Mouse (Mus musculus) right cerebral cortex, postnatal 14 days (tissue): ENCODE measurements around the gene Cmtm5.

Experiments used
- DNase-seq: peaks from one replicate; pipeline ENCODE4 v3.0.0; 2022

Cmtm5 gene

DNA sequence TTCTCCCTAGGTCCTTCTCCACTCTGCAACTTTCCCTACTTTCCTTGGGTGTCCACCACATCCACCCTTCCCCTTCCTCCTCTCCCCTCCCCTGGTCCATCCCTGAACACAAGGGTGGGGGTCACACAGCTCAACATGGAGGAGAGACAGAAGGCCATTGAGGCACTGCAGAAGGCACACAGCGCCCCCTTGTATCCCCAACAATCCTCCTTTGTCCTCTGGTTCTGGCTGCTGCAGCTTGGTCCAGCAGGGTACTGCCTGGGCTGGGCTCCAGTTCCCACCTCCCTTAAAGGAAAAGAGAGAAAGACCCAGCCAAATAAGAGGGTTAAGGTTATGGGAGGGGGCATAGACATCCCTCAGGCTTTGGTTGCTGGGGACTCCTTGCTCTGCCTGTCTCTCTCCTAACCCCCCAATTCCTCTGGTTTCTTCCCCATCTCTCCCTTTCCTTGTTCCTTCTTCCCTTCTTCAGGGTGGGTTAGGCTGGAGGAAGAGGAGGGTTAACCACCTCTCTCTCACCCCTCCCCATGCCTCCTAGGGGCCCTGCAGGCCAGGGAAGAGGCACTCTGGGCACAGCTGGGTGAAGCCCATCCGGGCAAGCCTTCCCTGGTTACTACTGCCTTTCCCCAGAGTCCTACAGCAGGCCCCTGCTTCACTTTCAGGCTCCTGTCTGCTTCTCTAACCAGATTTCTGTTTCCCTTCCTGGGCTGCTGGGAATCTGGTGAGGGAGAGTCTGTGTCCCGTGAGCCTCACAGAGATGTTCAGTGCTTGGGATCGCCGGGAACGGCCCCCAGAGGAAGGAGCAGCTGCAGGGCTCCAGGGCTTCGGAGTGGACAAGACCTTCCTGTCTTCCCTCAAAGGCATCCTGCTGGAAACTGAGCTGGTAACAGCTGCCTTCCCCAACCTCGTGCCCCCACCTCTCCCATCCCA is at the start of gene Cmtm5:
Gene Cmtm5 (plus strand): TSS at position 358 of the 927 bp plus-strand sequence.
- peak; percentile 52 for DNase-seq

DNA sequence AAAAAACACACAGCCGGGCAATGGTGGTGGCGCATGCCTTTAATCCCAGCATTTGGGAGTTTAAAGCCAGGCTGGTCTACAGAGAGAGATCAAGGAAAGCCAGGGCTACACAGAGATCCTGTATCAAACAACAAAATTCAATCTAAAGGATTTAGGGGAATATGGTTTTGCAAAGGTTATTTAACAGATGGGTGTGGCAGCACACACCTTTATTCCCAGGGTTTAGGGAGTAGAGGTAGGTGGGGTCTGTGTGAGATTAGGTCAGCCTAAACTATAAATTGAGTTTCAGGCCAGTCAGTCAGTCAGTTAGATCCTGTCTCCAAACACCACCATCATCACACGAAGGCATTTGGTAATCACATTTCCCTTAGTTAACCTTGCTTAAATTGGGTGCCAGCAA is 43.9 kb upstream of the Cmtm5 start, which contains the start of gene Pabpn1:
Gene Pabpn1 (plus strand): TSS at position 301 of the 400 bp plus-strand sequence.
- no peak for DNase-seq

DNA sequence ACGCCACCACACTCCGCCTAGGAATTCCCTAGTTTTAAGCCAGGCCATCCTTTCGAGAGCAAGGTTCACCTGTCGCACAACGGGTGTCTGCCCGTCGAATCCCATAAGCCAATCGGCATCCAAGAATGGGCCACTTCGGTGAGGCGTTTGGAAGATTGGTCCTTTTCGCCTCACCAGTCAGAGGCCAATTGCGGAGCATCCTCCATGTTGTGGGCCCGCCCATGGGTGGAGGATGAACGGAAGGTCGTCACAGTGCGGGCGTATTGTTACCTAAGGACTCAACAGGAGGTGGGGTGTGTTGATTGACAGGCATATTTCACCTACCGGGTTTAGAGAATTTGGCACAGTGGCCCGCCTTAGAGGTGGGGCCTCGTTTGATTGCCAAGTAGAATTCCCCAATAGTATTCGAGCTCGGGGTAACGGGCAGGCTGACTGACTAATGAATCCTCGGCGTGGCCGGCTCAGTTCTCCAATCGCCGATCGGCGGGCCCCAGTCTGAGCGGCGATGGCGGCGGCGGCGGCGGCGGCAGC is 42.3 kb upstream of the Cmtm5 start:
- DNase-seq = peak; percentile 93

DNA sequence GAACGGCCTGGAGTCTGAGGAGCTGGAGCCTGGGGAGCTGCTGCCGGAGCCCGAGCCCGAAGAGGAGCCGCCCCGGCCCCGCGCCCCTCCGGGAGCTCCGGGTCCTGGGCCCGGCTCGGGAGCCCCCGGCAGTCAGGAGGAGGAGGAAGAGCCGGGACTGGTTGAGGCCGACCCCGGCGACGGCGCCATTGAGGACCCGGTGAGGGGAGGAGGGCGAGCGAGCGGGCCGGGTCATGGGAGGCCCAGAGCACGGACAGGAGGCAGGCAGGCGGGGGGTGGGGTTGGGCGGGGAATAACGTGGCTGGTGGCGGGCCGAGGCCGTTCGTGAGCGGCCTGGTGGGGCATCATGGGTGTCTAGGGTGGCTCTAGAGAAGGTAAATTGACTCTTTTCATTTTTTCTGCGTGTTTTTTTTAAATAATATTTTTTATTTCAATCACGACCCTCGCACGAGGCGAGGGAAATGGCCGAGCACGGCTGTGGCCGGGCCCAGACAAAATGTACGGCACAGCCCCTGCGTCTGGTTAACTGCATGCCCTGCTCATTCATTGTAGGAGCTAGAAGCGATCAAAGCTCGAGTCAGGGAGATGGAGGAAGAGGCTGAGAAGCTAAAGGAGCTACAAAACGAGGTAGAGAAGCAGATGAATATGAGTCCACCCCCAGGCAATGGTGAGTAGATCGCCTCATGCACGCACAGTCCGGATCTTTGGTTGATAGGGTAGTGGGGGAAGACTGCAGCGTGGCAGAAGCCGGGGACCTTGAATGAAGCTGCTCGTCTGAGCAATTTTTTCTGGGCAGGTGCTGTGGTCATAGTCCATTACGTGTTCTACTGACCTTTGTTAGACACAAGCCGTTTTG is 41.5 kb upstream of the Cmtm5 start:
- peak; percentile 60 for DNase-seq

DNA sequence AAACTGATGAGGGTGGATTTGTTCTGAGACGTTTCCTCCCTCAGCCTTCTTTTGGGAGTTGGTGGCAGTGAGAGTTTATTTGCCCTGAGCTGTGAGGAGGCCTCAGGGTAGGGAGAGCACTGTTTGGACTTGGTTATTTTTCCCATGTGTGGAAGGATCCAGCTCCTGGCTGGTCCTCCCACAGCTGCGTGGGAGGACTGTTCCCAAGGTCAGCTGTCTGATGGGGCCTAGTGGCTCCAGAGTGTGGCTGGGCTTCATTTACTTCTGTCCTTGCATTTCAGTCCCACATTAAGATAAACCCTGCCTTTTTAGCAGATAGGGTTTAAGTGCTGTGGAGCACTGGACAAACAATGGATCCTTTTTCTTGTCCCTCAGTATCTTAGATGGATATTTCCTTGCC is 38.6 kb upstream of the Cmtm5 start:
- no peak for DNase-seq

DNA sequence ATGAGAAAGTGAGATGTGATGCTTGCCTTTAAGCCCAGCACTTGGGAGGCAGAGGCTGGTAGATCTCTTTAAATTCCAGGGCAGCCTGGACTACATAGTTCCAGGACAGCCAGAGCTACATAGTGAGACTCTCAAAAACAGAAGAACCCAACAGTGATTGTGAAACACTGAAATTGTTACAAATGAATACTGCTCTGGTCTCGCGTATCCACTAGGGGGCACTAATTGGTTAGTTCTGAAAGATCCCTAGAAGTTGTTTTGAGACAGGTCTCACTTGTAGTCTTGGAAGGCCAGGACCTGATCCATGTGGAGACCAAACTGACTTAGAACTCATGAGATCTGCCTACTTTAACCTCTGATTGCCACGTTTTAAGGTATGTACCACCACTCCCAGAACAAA is 35.7 kb upstream of the Cmtm5 start:
- DNase-seq = peak; percentile 61

DNA sequence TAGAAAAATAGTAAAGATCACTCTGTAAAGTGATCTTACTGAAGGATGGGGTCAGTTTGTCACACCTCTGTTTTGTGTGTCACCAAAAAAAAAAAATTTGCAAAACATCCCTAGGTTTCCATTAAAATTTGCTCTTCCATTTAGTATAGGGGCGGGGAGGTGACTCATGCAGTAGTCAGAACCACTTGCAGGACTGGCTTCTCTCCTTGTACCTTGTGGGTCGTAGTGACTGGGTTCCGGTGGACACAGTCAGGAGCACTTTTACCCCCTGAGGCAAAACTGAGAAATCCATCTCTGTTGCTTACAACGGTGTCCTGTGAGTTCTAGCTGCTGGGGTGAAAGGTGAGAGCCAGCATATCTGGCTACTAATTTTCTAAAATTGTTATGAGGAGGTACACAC is 32.4 kb upstream of the Cmtm5 start:
- no peak for DNase-seq

DNA sequence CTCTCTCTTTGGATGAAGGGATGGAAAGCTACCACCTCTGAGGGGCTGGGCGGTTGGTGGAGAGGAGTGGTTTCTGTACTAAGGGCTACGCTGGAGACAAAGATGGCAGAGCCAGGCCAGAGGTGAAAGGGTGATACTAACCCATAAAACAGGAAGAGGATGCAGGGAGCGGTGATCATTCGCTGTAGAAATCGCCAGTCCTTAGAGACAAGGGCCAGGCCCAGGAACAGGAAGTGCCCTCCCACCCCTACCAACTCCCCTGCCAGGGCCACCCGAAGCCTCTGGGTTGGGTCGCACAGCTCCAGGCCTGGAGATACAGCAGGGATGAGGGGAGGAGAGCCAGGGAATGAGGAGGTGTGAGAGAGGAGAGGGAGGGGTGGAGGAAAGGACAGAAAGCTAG is 27.4 kb upstream of the Cmtm5 start:
- DNase-seq = no peak

DNA sequence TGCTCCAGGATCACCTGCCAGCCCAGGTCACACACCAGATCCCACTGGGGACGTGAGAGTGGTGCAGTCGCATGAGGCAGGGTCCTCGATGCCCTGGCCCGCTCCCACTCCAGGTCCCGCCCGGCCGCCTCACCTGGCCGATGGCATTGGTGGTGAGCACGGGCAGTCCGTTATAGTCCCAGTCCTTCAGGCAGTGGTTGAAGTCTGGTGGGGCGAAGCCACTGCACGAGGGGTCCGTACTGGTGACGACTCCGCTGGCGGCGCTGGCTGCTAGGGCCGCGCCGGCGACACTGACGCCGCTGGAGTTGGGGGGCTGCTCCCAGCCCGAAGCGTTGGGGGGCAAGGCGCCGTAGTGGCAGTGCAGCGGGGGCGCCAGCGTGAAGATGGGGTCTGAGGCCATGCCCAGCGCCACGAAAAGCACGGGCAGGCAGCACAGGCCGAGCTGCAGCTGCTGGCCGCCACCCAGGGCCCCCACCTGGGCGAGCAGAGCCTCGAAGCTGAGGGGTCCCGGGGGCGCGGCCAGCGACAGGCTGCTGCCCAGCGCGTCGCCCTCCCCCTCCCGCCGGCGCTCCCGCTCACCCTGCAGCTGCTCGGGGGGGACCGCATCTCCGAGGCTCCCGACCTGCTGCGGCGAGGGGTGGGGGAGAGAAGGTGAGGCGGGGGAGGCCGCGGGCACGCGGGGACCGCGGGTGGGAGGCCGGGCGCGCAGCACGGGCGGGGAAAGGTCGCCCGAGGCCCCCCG is 23.8 kb upstream of the Cmtm5 start:
- no peak for DNase-seq

DNA sequence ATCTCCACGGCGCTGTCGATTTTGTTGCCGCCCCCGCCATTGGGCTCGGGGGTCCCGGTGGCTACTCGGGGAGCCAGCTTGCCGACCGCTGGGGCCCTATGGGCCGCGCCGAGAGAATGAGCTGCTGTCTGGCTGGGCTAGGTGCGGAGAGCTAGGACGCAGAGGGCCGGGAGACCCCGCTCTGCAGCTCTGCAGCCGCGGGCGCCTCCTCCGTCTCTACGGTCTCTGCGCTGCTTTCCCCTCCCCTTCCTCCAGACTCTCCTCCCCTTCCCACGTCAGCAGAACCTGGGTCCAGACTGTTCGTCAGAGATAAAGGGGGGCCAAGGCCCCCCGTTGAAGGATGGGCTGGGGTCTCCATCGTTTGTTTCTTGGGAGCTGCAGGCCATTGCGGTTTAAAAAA is 23.2 kb upstream of the Cmtm5 start, which contains the start of gene Slc22a17:
Gene Slc22a17 (minus strand): TSS at position 247 of the 400 bp plus-strand sequence.
- peak; percentile 81 for DNase-seq

DNA sequence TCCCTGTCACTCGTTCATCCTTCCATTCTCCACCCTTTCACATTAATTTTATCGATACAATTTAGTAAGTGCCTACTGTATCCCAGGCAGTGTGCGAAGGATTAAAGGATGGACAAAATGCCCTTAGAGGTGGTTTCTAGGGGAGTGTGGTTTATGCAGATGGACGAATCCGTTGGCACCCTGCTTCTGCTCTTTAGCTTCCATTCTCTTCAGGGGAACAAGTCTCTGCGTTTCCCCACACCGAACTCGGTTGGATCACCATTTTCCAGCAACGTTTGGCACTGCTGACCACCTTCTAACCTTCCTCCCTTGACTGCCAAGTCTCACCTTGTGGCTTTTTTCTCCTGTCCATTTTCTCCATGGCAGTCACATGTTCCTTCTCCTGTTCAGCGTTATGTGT is 22.7 kb upstream of the Cmtm5 start:
- DNase-seq = no peak

DNA sequence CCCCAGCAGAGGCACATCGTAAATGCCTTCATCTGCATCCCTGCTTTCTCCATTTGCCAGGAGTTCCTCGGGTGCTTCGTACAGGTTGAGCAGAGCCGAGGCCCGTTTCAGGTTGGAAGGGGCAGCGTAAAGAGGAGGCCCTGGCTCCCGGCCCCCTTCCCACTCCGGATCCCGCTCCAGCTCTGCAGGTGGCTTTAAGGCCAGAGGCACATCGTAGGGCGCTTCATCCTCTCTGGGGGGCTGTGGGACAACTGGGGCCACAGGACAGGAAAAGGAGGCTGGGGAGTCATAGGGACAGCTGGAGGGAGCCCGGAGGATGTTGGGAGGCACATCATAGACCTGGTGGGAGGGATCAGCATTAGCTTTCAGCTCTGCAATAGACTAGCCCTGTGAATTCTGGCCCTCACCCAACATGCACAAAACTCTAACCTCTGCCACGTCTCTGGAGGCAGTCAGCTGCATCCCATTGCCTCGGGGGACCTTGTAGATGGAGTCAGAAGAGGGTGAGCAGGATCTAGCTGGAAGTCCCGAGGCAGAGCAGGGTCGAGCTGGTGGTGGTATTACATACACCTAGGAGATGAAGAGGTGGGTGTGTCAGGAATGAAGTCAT is 15.9 kb upstream of the Cmtm5 start:
- DNase-seq = no peak

DNA sequence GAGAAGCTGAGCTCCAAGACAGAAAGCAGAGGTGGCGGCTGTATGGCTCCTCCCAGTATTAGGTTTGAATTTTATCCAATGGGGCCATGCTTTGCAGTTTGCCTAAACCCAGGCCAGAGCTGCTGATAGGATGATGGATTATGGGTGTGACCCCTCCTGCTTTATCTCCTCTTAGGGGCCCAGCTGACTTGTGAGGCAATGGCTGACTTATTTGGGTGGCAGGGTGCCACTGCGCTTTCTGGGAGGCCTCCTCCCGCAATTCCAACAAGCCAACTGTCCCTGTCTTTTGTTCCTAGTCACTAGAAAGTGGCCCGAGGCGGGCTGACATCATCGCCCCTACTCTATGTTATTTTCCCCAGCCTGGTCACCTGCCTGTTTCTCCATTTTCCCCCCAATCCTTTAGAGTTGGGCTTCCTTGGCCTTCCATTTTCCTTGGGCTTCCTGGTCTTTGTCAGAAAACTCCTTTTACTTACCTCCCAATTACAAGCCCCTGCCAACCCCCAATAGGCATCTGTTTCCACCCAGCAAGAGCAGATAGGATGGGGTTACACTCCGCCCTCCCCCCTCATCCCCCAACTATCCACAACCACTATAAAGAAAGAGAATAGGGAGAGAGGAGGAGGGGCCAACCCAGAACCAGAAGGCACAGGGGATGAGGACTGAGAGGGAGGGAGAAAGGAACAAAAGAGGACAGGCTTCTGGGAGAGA is 11.3 kb upstream of the Cmtm5 start:
- DNase-seq = no peak

DNA sequence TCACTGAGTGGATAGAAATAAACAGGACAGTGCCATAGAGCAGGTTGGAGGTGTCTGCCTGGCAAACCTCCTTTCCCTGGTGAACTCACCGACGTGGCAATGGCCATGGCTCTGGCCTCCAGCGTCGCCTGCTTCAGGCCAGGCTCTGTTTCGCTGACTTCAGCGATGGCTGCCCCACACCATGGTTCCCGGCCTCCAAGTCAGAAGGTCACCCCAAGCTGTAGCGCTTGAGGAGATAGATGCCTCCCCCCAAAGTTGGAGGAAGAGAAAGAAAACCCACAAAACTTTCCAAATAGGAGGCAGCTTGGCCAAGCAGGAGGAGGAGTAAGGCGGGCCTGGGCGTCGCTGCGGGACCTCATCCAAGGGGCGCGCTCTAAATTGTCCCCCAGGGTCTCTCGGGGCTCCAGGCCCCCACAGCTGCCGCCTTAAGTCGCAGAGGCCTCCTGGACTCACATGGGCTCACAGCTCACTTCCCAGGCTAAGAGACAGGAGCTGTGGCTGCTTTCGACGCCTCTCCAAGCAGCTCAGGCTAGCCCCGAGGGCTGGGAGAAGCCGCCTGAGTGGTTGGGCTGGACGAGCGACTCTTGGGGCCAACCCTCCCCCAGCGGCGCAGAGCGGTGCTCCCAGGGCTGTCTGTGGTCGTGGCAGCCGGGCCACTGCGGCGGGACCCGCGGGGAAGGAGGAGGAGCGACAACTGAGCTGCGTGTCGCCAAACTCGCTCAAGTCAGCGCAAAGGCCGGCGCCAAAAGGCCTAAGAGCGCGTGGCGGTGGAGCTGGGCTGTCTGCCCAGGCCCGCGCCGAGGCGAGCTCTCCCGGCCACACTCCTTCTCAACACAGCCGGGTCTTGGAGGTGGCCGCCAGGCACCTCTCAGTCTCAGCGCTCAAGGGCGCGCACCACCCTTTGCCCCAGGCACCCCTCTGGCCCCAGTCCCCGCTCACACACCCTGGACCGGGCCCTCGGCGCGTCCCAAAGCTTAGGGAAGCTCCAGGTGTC is 10.4 kb upstream of the Cmtm5 start, which contains the start of gene Efs:
Gene Efs (minus strand): TSS at position 778 of the 994 bp plus-strand sequence.
- DNase-seq = peak; percentile 57

DNA sequence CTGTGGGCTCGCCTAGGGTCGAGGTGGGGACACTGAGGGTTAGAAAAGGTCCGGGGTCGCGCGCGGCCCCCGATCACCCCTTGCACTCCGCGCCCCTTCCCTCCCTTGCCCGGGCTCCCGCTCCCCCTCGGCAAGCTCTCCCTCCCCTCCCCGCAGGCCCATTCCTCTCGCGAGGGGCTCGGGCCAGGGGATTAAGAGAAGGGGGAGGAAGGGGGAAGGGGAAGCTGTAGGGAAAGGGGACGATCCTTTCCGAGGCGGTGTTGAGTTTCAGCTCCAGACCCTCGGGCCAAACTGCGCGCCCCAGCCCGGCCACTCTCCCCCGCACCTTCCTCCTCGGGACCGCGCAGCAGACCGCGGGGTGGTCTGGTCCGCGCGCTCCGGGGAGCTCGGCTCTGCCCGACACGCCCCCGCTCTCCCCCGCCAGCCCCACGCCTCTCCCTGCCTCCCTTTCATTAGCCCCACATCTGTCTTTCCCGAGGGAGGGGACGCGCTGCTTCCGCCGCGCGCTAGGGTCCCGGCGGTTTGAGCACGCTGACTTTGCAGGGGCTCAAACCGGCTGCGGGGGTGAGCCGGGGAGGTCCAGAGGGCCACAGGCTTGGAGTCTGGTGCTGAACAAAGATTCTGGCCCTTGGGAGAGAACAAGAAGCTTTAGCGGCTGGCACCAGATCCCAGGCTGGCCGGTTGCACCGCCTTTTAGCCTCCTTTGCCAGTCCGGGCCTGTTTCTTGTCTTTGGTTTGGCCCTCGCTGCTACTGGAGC is 9.5 kb upstream of the Cmtm5 start:
- DNase-seq = no peak

DNA sequence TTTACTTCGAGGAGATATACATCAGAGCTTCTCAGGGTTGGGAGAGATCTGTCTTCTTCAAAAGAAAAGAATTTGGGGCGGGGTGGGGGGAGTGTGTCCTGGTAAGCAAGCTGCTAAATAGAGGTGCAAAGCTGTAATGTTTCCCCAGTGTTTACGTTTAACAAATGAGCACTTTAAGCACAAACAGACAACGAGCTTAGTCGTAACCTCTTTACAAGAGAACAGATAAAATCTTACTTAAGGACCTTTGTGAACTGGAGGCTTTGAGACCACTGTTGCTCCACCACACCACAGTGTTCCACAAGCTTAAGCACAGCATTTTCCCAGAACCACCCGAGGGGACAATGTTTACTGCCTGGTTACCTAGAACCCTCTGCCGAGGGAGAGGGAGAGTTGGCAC is 8.8 kb upstream of the Cmtm5 start:
- no peak for DNase-seq

DNA sequence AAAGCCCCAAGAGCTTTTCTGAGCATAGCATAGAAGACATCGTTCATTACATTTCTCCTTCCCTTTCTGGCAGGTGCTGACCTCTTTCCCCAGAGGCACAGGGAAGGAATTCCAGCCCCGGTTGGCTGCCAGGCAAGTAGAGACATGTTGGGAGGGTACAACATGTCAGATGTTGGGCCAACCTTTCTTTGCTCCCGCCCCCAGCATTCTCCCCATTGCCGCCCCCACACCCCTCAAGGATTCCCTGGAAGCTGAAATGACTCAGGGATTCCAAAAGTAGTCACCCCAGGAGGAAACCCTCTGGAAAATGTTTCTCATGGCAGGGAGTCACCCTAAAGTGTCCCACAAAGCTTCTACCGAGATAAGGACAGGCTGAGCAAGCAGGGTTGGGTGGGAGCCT is 6.3 kb upstream of the Cmtm5 start:
- DNase-seq = no peak

DNA sequence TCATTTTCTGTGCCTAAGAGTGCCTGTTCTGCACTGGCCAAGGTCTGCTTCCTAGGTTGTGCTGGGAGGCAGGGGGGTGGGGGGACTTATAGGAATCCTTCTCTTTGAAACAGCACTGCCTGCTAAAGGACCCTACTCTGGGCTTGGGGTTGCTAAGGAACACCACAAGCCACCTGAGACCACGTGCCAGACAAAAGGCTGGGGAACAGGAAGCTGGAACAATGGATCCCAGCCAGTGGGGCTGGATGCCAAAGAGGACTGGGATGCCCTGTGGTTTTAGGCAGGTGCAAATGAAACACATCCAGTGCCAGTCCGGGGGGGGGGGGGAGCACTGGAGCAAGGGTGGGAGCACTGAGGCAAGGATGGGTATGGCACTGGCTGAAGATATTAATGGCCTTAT is 5.6 kb upstream of the Cmtm5 start:
- DNase-seq = no peak

DNA sequence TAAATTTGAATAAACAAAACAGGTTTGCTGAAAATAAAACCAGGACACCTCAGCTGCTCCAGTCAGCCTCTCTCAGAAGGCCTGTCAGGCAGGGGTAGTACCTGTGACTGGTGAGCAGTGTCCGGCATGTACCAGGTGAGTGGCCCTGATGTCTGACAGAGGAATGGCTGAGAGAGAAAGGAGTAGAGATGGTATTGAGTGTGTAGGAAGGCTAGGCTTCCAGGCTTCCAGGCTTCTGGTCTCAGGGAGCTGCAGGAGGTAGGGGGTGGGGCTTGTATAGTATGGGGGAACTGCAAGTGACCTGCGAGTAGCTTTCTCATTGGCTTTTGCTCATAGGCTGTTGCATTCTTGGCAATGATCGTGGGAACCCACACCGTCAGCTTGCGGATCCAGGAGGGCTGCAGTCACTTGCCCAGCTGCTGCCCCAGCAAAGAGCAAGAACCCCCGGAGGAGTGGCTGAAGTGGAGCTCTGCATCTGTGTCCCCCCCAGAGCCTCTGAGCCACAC is 3.4 kb upstream of the Cmtm5 start, which contains the start of gene Il25:
Gene Il25 (plus strand): TSS at position 51 of the 506 bp plus-strand sequence.
- no peak for DNase-seq
